Mouse (Mus musculus) adrenal gland, postnatal 10 days (tissue): ENCODE measurements at regions not wholly inside any gene's neighbourhood (a gene's known extent, or its start where the extent isn't known, plus 50 kb on each side); places are given as distances from the start of the nearest gene placed in this dataset.

Source experiments
- DNase-seq: peaks from one replicate; pipeline ENCODE4 v3.0.0; 2021; ENCODE audit warnings: mixed read lengths

GRCm38 (mm10) chr9:79437636-79438035 is 281.0 kb downstream of the Col12a1 start:
- DNase-seq, result no peak

DNA sequence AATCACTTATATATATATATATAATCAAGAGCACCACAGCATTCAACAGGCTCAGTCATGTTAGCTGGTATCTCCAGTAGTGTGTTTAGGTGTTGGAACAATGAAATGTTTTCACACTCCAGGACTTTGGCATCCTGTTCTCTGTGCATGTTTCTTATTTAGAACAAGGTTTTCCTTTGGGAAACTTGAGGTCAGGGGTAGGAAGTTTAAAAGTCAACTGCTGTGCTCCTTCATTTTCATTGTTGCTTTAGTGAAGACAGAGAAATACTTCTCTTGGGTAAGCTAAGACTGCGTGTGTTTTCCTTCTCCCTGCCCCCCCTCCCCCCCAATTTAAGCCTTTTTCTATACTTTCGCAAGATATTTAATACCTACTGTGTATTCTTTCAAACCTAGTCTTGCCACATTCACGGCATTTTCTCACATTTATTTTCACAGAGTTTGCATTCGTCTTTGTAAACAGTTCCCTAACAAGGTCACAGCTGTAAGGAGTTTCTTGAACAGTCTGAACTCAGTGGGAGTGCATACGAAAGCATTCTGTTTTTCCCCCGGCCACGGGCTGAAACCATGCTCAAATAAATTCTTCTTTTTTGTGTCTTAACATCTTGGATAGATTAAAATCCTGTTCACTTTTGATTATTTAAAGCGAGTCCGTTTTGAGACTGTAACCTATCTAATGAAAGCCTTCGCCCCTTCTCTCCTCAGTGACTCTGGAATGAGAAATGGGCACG is 279.2 kb downstream of the Col12a1 start:
- DNase-seq, result no peak

DNA sequence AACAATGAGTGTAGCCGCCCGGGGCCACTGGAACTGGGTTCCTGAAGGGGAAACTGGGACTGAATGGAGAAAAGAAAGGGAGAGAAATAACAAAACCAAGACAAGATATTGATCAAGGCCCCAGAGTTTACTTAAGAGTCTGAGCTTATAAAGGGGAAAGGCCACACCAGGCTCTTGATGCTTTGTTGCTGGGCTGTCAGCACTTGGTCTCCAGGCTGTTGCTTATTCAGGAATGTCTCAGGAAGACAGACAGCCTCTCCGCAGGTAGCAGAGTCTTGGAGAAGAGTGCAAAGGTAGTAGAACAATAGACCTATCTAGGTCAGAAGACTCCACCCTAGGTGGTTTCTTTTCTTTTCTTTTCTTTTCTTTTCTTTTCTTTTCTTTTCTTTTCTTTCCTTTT is 263.4 kb downstream of the Col12a1 start:
- DNase-seq, result no peak

GRCm38 (mm10) chr9:79479118-79479517 is 239.5 kb downstream of the Col12a1 start:
- no peak for DNase-seq

- no peak for DNase-seq
Measured at GRCm38 (mm10) chr9:79500253-79500652, 218.4 kb downstream of the Col12a1 start.

DNA sequence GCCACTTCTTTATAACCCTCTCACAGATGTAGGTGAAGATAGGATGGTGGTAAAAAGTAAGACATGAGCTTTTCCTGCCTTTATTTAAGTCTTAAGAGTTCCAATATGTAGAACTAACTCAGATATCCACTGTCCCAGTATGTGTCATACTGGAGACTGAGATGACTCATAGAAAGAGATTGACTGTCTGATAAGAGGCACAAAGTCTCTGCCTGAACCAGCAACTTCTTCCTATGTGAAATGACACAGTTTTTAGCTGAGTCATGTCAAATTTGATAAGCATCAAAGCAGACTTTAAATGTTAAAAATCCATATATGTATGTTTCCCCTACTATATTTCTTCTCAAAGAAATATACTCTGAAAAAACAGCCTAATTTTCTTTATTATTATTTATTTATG is 216.6 kb downstream of the Col12a1 start:
- no peak for DNase-seq

DNA sequence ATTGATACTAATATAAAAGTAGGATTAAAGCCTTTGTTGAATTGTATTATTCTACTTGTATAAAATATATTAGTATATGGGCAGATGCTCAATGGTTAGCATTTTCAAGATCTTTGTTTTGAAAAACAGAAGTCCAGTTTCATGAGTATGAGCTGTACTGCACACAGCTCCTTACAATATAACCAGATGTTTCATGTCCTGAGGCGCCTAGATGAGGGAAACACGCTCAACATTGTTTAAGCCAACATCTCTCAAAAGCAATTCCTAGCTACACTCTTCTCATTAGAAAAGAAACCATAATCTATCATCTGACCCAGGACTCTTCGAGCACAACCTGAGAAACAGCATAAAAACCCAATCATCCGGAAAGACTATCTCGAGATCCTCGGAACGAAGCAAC is 202.2 kb downstream of the Col12a1 start:
- no peak for DNase-seq

DNA sequence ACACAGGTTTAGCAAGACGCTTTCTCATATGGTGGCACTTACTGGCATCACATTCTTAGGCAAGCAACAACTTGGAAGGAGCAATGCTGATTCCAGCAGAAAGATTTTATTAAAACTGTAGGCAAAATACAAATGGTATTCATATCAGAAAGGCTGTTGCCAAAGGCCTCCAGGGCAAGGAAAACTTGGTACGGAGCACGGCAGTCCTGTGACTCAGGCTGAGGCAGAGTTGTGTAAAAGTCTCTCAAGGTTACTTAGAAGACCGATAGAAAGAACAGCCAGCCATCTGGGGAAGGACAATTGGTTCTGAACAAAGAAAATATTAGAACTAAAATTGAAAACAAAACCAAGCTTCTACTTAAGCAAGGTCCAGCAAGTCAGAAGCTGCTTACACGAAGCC is 201.2 kb downstream of the Col12a1 start:
- DNase-seq, result peak; percentile 35

DNA sequence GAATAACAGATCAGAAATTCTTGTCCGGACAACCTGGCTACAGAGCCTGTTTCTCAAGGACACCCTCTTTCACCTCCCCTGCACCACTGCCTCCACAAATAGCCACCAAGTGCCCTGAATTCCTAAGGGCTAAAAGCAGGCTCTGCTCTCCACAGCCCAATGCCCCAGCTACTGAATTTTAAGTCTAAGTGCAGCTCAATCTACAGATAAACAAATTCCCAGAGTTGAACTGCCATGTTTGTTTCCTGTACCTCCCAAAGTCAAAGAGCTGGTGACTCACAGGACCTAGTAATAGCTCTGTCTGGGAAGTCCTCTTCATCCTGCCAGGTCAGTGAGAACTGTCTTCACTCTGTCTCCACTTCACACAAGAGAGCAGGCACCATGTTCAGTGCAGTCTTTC is 200.0 kb downstream of the Col12a1 start:
- no peak for DNase-seq

DNA sequence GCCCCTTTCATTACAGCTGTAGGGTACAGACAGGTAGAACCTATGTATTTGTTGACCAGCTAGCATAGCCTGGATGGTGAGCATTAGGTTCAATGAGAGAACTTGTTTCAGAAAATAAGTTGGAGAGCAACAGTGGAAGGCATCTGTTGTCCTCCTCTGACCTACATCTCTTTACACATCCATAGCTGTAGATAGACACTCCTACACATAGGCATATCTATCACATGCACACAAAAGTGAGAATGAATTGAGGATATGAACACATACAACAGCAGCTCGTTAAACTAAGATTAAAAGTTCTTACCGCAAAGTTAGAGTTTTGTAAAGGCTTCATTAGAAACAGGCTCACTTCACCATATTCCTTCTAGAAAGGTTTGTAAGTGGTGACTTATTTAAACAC is 198.1 kb downstream of the Col12a1 start:
- DNase-seq, result no peak

DNA sequence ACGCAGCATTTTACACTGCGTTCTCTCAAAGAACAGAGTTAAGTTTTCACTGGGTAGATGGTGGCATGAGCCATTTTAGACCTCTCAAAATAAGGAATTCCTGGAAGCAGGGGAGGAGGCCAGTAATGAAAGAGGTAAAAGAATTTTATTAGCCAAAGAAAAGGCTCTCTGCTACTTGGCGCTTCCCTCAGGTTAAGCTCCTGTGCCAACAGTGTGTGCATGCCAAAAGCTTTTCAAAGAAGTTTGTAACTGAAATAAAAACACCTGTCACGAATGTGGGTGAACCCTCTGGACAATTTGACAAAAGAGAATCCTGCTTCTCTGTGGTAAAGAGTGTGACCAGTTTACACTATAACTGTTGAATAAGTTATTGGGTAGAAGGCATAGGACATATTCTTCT is 195.6 kb downstream of the Col12a1 start:
- peak; percentile 12 for DNase-seq

DNA sequence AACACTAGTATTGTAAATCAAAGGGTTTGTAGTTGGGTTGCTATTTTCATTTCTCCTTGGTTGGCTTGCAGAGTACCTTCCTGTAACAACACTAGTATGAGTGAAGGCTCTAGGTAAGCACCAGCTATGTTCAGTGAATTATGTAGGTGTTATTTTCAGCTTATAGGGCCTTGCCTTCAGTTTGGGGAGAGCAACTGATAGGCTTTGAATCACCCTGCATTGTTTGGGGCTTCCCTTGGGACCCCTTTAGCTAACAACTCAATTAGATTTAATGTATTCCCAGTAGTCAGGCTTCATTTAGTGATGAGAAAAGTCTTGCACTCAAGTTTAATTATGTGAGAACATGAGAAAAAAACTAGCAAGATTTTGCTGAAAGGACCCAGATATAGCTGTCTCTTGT is 193.6 kb downstream of the Col12a1 start:
- no peak for DNase-seq

GRCm38 (mm10) chr9:79526390-79526789 is 192.2 kb downstream of the Col12a1 start:
- no peak for DNase-seq

GRCm38 (mm10) chr9:79527331-79527730 is 191.3 kb downstream of the Col12a1 start:
- no peak for DNase-seq
